Mouse (Mus musculus) intestine, embryonic 14.5 days (tissue): ENCODE measurements around the gene Ppp6c. TPM values are rescaled to one million over a fixed set of nuclear protein-coding genes. Genes with fewer than 3 reads are reported as not detected.

Source experiments
- ATAC-seq: fragments of 200-750 bp; cut with Nextera tagmentation; replicated peaks from 2 replicates; pipeline ENCODE4 v1.8.0; 2017; ENCODE audit warnings: low read depth, moderate number of reproducible peaks, moderate TSS enrichment, moderate library complexity; ENCODE audit not compliant: low FRiP score, low TSS enrichment
- DNase-seq: peaks from one replicate; pipeline ENCODE4 v3.0.0-alpha.2; 2018; ENCODE audit warnings: low spot score
- H3K27ac ChIP-seq: fragments of 300-500 bp; sonication (generic); 2 replicates; pipeline ENCODE4 v1.5.1; 2014; ENCODE audit warnings: low read depth, mild to moderate bottlenecking, control low read depth
- H3K27me3 ChIP-seq: fragments of 300-500 bp; sonication (generic); replicated peaks from 2 replicates; pipeline ENCODE4 v1.6.1; 2014; ENCODE audit warnings: low read length, control low read depth; ENCODE audit not compliant: control insufficient read depth, insufficient read depth
- H3K36me3 ChIP-seq: fragments of 300-500 bp; sonication (generic); 2 replicates; pipeline ENCODE4 v1.6.1; 2014; ENCODE audit warnings: low read length, control low read depth; ENCODE audit not compliant: control insufficient read depth, insufficient read depth
- H3K4me1 ChIP-seq: fragments of 300-500 bp; sonication (generic); replicated peaks from 2 replicates; pipeline ENCODE4 v1.6.1; 2014; ENCODE audit warnings: low read length, control low read depth, mixed read lengths; ENCODE audit not compliant: control insufficient read depth, insufficient read depth
- H3K4me2 ChIP-seq: fragments of 300-500 bp; sonication (generic); 2 replicates; pipeline ENCODE4 v1.6.1; 2014; ENCODE audit warnings: low read length
- H3K4me3 ChIP-seq: fragments of 300-500 bp; sonication (generic); 2 replicates; pipeline ENCODE4 v1.5.1; 2014; ENCODE audit warnings: low read depth, low read length, control low read depth, mixed read lengths
- H3K9ac ChIP-seq: fragments of 300-500 bp; sonication (generic); 2 replicates; pipeline ENCODE4 v1.6.1; 2014; ENCODE audit warnings: mild to moderate bottlenecking, low read length
- H3K9me3 ChIP-seq: fragments of 300-500 bp; sonication (generic); 2 replicates; pipeline ENCODE4 v1.6.1; 2016; ENCODE audit warnings: low read length, control low read depth; ENCODE audit not compliant: control insufficient read depth
- WGBS: fragments of 180-500 bp; shearing (Covaris S2); extraction: QIAGEN DNeasy Blood & Tissue Kit; methylation state at CpG from one replicate; pipeline ENCODE4 v1.1.7; 2014; 5-methylcytosine and 5-hydroxymethylcytosine counted together
- polyA plus RNA-seq: library from polyadenylated mRNA; unstranded; fragments of >200 nt; fragmentation: Nextera tagmentation; extraction: Ambion mirVana; gene quantifications from 2 replicates; pipeline ENCODE4 v1.2.1, GENCODE M21; 2014

Gene Ppp6c
- polyA plus RNA-seq, 1 experiment from 2014 or later: 72.7 TPM

GRCm38 (mm10) chr2:39219034-39219433 lies 7.2 kb downstream of the Ppp6c start:
- 76% methylated on average over 3 of the region's 3 CpGs for WGBS
- Histone ChIP-seq H3K4me3 (no peak overlapping the region), H3K36me3 (no peaks in the 10 kb centered on the region), H3K4me1 (no peaks in the 10 kb centered on the region), H3K9me3 (no peaks in the 10 kb centered on the region), H3K4me2 (no peak overlapping the region), H3K27ac (no peak overlapping the region), H3K27me3 (no peaks in the 10 kb centered on the region), H3K9ac (no peak overlapping the region)
- no peak for DNase-seq
- ATAC-seq: no peak

- no peaks in the 10 kb centered on the region for H3K4me1 ChIP-seq
- WGBS: 95% methylated on average over 4 of the region's 4 CpGs
- H3K27me3 ChIP-seq: no peaks in the 10 kb centered on the region
- H3K9me3 ChIP-seq: no peaks in the 10 kb centered on the region
- H3K4me2 ChIP-seq: no peak overlapping the region
- H3K9ac ChIP-seq: no peak overlapping the region
- H3K36me3 ChIP-seq: no peaks in the 10 kb centered on the region
- H3K27ac ChIP-seq: no peak overlapping the region
- DNase-seq: no peak
- ATAC-seq: no peak
- H3K4me3 ChIP-seq: no peak overlapping the region
Measured at GRCm38 (mm10) chr2:39217150-39217549, 9.1 kb downstream of the Ppp6c start.

GRCm38 (mm10) chr2:39210738-39211137 lies 15.5 kb downstream of the Ppp6c start:
- Histone ChIP-seq H3K36me3 (peaks cover 13% of the 10 kb centered on the region), H3K4me1 (no peaks in the 10 kb centered on the region), H3K27ac (no peak overlapping the region), H3K9ac (no peak overlapping the region), H3K4me3 (no peak overlapping the region), H3K9me3 (no peaks in the 10 kb centered on the region), H3K27me3 (no peaks in the 10 kb centered on the region), H3K4me2 (no peak overlapping the region)
- WGBS: 91% methylated on average over 4 of the region's 4 CpGs
- ATAC-seq (no peak), DNase-seq (no peak)

- Histone ChIP-seq H3K4me1 (no peaks in the 10 kb centered on the region), H3K9me3 (no peaks in the 10 kb centered on the region), H3K36me3 (peaks cover 46% of the 10 kb centered on the region), H3K4me3 (no peak overlapping the region), H3K4me2 (no peak overlapping the region), H3K9ac (no peak overlapping the region), H3K27me3 (no peaks in the 10 kb centered on the region), H3K27ac (no peak overlapping the region)
- no peak for ATAC-seq
- WGBS: 89% methylated on average over 2 of the region's 2 CpGs
- no peak for DNase-seq
Measured at GRCm38 (mm10) chr2:39203359-39203758, 22.9 kb downstream of the Ppp6c start.

- no peak overlapping the region for H3K4me3 ChIP-seq
- H3K9me3 ChIP-seq: no peaks in the 10 kb centered on the region
- no peak for DNase-seq
- H3K4me1 ChIP-seq: no peaks in the 10 kb centered on the region; the same call in 1 of the 2 replicates
- no peak overlapping the region for H3K9ac ChIP-seq
- no peak overlapping the region for H3K27ac ChIP-seq
- H3K36me3 ChIP-seq: peaks cover 38% of the 10 kb centered on the region
- 98% methylated on average over 2 of the region's 2 CpGs for WGBS
- no peaks in the 10 kb centered on the region for H3K27me3 ChIP-seq
- no peak overlapping the region for H3K4me2 ChIP-seq
- ATAC-seq: no peak
Measured at GRCm38 (mm10) chr2:39194809-39195208, 31.4 kb downstream of the Ppp6c start.

GRCm38 (mm10) chr2:39190561-39191056 lies 35.6 kb downstream of the Ppp6c start, which contains the start of gene Scai:
Scai (minus strand) TSS chr2:39190734.
- peak; percentile 100 for ATAC-seq
- H3K36me3 ChIP-seq: peaks cover 14% of the 10 kb centered on the region; the same call in 1 of the 2 replicates
- peak within 1 kb of the TSS; percentile 92 for H3K27ac ChIP-seq
- DNase-seq: peak; percentile 92
- no peaks in the 10 kb centered on the region for H3K9me3 ChIP-seq
- H3K27me3 ChIP-seq: no peaks in the 10 kb centered on the region
- H3K4me3 ChIP-seq: peak within 1 kb of the TSS; percentile 91
- peaks cover 5% of the 10 kb centered on the region for H3K4me1 ChIP-seq
- peak within 1 kb of the TSS; percentile 70 for H3K4me2 ChIP-seq
- H3K9ac ChIP-seq: peak within 1 kb of the TSS; percentile 70
- 0% methylated on average over 41 of the region's 41 CpGs for WGBS

- DNase-seq (no peak), ATAC-seq (peak; percentile 88)
- H3K9ac ChIP-seq: peak overlapping the region; percentile 70
- no peaks in the 10 kb centered on the region for H3K27me3 ChIP-seq
- H3K4me3 ChIP-seq: peak overlapping the region; percentile 91
- peaks cover 5% of the 10 kb centered on the region for H3K4me1 ChIP-seq
- peak overlapping the region; percentile 92 for H3K27ac ChIP-seq
- whole genome bisulfite sequencing: under 1% methylated on average over 38 of the region's 39 CpGs
- peak overlapping the region; percentile 70 for H3K4me2 ChIP-seq
- H3K9me3 ChIP-seq: no peaks in the 10 kb centered on the region
- peaks cover 19% of the 10 kb centered on the region; the same call in 1 of the 2 replicates for H3K36me3 ChIP-seq
Measured at GRCm38 (mm10) chr2:39189961-39190560, 36.2 kb downstream of the Ppp6c start.

GRCm38 (mm10) chr2:39185942-39186341 lies 40.3 kb downstream of the Ppp6c start:
- Histone ChIP-seq H3K9ac (no peak overlapping the region), H3K4me1 (peaks cover 5% of the 10 kb centered on the region), H3K9me3 (no peaks in the 10 kb centered on the region), H3K4me2 (no peak overlapping the region), H3K36me3 (peaks cover 13% of the 10 kb centered on the region; the same call in 1 of the 2 replicates), H3K4me3 (no peak overlapping the region), H3K27ac (no peak overlapping the region), H3K27me3 (no peaks in the 10 kb centered on the region)
- ATAC-seq: no peak
- 77% methylated on average over 3 of the region's 3 CpGs for WGBS
- DNase-seq: no peak

GRCm38 (mm10) chr2:39183587-39183986 lies 42.7 kb downstream of the Ppp6c start:
- Histone ChIP-seq H3K36me3 (peaks cover 21% of the 10 kb centered on the region), H3K27ac (no peak overlapping the region), H3K27me3 (no peaks in the 10 kb centered on the region), H3K9ac (no peak overlapping the region), H3K9me3 (no peaks in the 10 kb centered on the region), H3K4me3 (no peak overlapping the region), H3K4me1 (no peaks in the 10 kb centered on the region; the same call in 1 of the 2 replicates), H3K4me2 (no peak overlapping the region)
- 79% methylated on average over 2 of the region's 2 CpGs for WGBS
- no peak for DNase-seq
- ATAC-seq: no peak
